Mouse (Mus musculus): Measurements from ENCODE around the gene Daw1. TPM values are rescaled to one million over a fixed set of nuclear protein-coding genes. Genes with fewer than 3 reads are reported as not detected.

The Daw1 gene
- polyA plus RNA-seq, 1 experiment from 2014 or later: 0.08 TPM

- no peak for ATAC-seq (ENCODE audit: insufficient read depth, low FRiP score, low read depth)
- 39% methylated on average over 1 of the region's 1 CpGs for WGBS
- no peaks in the 10 kb centered on the region for H3K27me3 ChIP-seq (replicated peaks)
Observed at GRCm38 (mm10) chr1:83218260-83218659, 58.7 kb downstream of the Daw1 start.

GRCm38 (mm10) chr1:83223072-83223471 is 63.5 kb downstream of the Daw1 start:
- Histone ChIP-seq H3K4me1 (no peaks in the 10 kb centered on the region), H3K9ac (no peak overlapping the region), H3K4me3 (replicated peaks) (no peak overlapping the region), H3K27me3 (replicated peaks) (no peaks in the 10 kb centered on the region), H3K9me3 (no peaks in the 10 kb centered on the region), H3K36me3 (no peaks in the 10 kb centered on the region), H3K27ac (no peak overlapping the region), H3K4me2 (no peak overlapping the region)
- no peak for ATAC-seq (ENCODE audit: insufficient read depth, low FRiP score, low read depth)
- WGBS: 73% methylated on average over 1 of the region's 1 CpGs

More at GRCm38 (mm10) chr1:83218260-83218659, 58.7 kb downstream of the Daw1 start:
- no peak overlapping the region for H3K4me2 ChIP-seq
- H3K36me3 ChIP-seq: no peaks in the 10 kb centered on the region
- H3K4me1 ChIP-seq: no peaks in the 10 kb centered on the region
- H3K9me3 ChIP-seq: no peaks in the 10 kb centered on the region
- H3K4me3 ChIP-seq (replicated peaks): no peak overlapping the region
- H3K9ac ChIP-seq: no peak overlapping the region
- H3K27ac ChIP-seq: no peak overlapping the region

- H3K9me3 ChIP-seq: no peaks in the 10 kb centered on the region
- no peak overlapping the region for H3K4me2 ChIP-seq
- no peaks in the 10 kb centered on the region for H3K27me3 ChIP-seq (replicated peaks)
- no peak overlapping the region for H3K27ac ChIP-seq
- H3K4me1 ChIP-seq: no peaks in the 10 kb centered on the region
- H3K4me3 ChIP-seq (replicated peaks): no peak overlapping the region
- ATAC-seq (ENCODE audit: insufficient read depth, low FRiP score, low read depth): no peak
- no peaks in the 10 kb centered on the region for H3K36me3 ChIP-seq
- H3K9ac ChIP-seq: no peak overlapping the region
Observed at GRCm38 (mm10) chr1:83224423-83224960, 64.9 kb downstream of the Daw1 start.

GRCm38 (mm10) chr1:83227946-83228345 is 68.4 kb downstream of the Daw1 start:
- Histone ChIP-seq H3K36me3 (no peaks in the 10 kb centered on the region), H3K27ac (no peak overlapping the region), H3K4me2 (no peak overlapping the region), H3K9ac (no peak overlapping the region), H3K4me1 (no peaks in the 10 kb centered on the region), H3K9me3 (no peaks in the 10 kb centered on the region), H3K4me3 (replicated peaks) (no peak overlapping the region), H3K27me3 (replicated peaks) (no peaks in the 10 kb centered on the region)
- WGBS: 71% methylated on average over 3 of the region's 3 CpGs
- no peak for ATAC-seq (ENCODE audit: insufficient read depth, low FRiP score, low read depth)

- no peak overlapping the region for H3K27ac ChIP-seq
- 87% methylated on average over 1 of the region's 1 CpGs for WGBS
- H3K27me3 ChIP-seq (replicated peaks): no peaks in the 10 kb centered on the region
- H3K9ac ChIP-seq: no peak overlapping the region
- H3K36me3 ChIP-seq: no peaks in the 10 kb centered on the region
- H3K4me1 ChIP-seq: no peaks in the 10 kb centered on the region
- no peaks in the 10 kb centered on the region for H3K9me3 ChIP-seq
- H3K4me2 ChIP-seq: no peak overlapping the region
- ATAC-seq (ENCODE audit: insufficient read depth, low FRiP score, low read depth): no peak
- no peak overlapping the region for H3K4me3 ChIP-seq (replicated peaks)
Observed at GRCm38 (mm10) chr1:83248235-83248746, 88.7 kb downstream of the Daw1 start.

- Histone ChIP-seq H3K9ac (no peak overlapping the region), H3K27ac (no peak overlapping the region), H3K9me3 (no peaks in the 10 kb centered on the region), H3K36me3 (no peaks in the 10 kb centered on the region), H3K4me1 (no peaks in the 10 kb centered on the region), H3K4me2 (no peak overlapping the region), H3K27me3 (replicated peaks) (no peaks in the 10 kb centered on the region), H3K4me3 (replicated peaks) (no peak overlapping the region)
- WGBS: 66% methylated on average over 1 of the region's 1 CpGs
- ATAC-seq (ENCODE audit: insufficient read depth, low FRiP score, low read depth): no peak
Observed at GRCm38 (mm10) chr1:83251746-83252145, 92.2 kb downstream of the Daw1 start.

Other genes starting within 250 kb of the Daw1 start
- 0.28 TPM in 1 of 2 replicates, not detected in the other for gene A030005L19Rik, start 246.4 kb upstream of the Daw1 start, polyA plus RNA-seq (2015; fragmentation: Nextera tagmentation; extraction: Ambion mirVana)
- gene A030014E15Rik, start 234.8 kb upstream of the Daw1 start, polyA plus RNA-seq (2015; fragmentation: Nextera tagmentation; extraction: Ambion mirVana): not detected in 2 replicates
- not detected in 2 replicates for gene Gm6217, start 228.4 kb upstream of the Daw1 start, polyA plus RNA-seq (2015; fragmentation: Nextera tagmentation; extraction: Ambion mirVana)
- gene A030003K21Rik, start 216.4 kb upstream of the Daw1 start, polyA plus RNA-seq (2015; fragmentation: Nextera tagmentation; extraction: Ambion mirVana): not detected in 2 replicates
- gene Gm7544, start 203.7 kb upstream of the Daw1 start, polyA plus RNA-seq (2015; fragmentation: Nextera tagmentation; extraction: Ambion mirVana): not detected in 2 replicates
- not detected in 2 replicates for gene Gm47955, start 199.5 kb upstream of the Daw1 start, polyA plus RNA-seq (2015; fragmentation: Nextera tagmentation; extraction: Ambion mirVana)
- not detected in 2 replicates for gene Gm47959, start 159.2 kb upstream of the Daw1 start, polyA plus RNA-seq (2015; fragmentation: Nextera tagmentation; extraction: Ambion mirVana)
- gene Slc19a3, start 121.3 kb upstream of the Daw1 start, polyA plus RNA-seq (2015; fragmentation: Nextera tagmentation; extraction: Ambion mirVana): 0.55 and 0.71 TPM in 2 replicates
- gene Krtap28-10, start 117.3 kb upstream of the Daw1 start, polyA plus RNA-seq (2015; fragmentation: Nextera tagmentation; extraction: Ambion mirVana): not detected in 2 replicates
- gene Gm47969, start 114.8 kb upstream of the Daw1 start, polyA plus RNA-seq (2015; fragmentation: Nextera tagmentation; extraction: Ambion mirVana): not detected in 2 replicates
- gene A030005K14Rik, start 100.4 kb upstream of the Daw1 start, polyA plus RNA-seq (2015; fragmentation: Nextera tagmentation; extraction: Ambion mirVana): not detected in 2 replicates
- not detected in 2 replicates for gene Krtap28-13, start 98.8 kb upstream of the Daw1 start, polyA plus RNA-seq (2015; fragmentation: Nextera tagmentation; extraction: Ambion mirVana)
- gene Ccl20, start 43.0 kb upstream of the Daw1 start, polyA plus RNA-seq (2015; fragmentation: Nextera tagmentation; extraction: Ambion mirVana): 7.2 and 8.6 TPM in 2 replicates
- gene Sphkap, start 248.4 kb downstream of the Daw1 start, polyA plus RNA-seq (2015; fragmentation: Nextera tagmentation; extraction: Ambion mirVana): 1.4 and 2.3 TPM in 2 replicates

All from stomach, embryonic 15.5 days (tissue).